Mouse (Mus musculus) MEL (cell line): ENCODE data around the gene Csde1. TPM values are rescaled to one million over a fixed set of nuclear protein-coding genes. Genes with fewer than 3 reads are reported as not detected.
A peak's percentile ranks its signal among the peaks of the same experiment; 100 is the strongest.

Source experiments
- DNase-seq: peaks from one replicate; pipeline ENCODE4 v3.0.0; 2011; ENCODE audit warnings: low read depth, low spot score
- H3K27ac ChIP-seq: 2 replicates; pipeline ENCODE4 v1.5.1; 2012; ENCODE audit warnings: low read depth, mild to moderate bottlenecking, control low read depth, low read length, moderate library complexity; ENCODE audit not compliant: control insufficient read depth
- H3K27me3 ChIP-seq, 2 experiments: fragments of 150-350 bp in 1 of 2; sonication (generic) in 1 of 2; 2 replicates each; pipeline ENCODE4 v1.6.1; 2012; ENCODE audit warnings: low read length in 2 of 2, mild to moderate bottlenecking in 2 of 2, improper control_type of control experiment in 1 of 2, moderate library complexity in 1 of 2; ENCODE audit not compliant: insufficient read depth in 2 of 2, control insufficient read depth in 1 of 2
- H3K36me3 ChIP-seq, 2 experiments: 2 replicates each; pipeline ENCODE4 v1.6.1; 2012 to 2014; ENCODE audit warnings: low read length in 2 of 2, improper control_type of control experiment in 1 of 2, inconsistent platforms in 1 of 2, mild to moderate bottlenecking in 1 of 2; ENCODE audit not compliant: insufficient read depth in 2 of 2, control insufficient read depth in 1 of 2
- H3K4me1 ChIP-seq, 2 experiments: fragments of 150-350 bp in 1 of 2; sonication (generic) in 1 of 2; 2 replicates each; pipeline ENCODE4 v1.6.1; 2012; ENCODE audit warnings: low read length in 2 of 2, improper control_type of control experiment in 1 of 2, mild to moderate bottlenecking in 1 of 2; ENCODE audit not compliant: insufficient read depth in 2 of 2, control insufficient read depth in 1 of 2
- H3K4me3 ChIP-seq, 2 experiments: fragments of 150-350 bp in 1 of 2; sonication (generic) in 1 of 2; 2 replicates each; pipeline ENCODE4 v1.5.1; 2012; ENCODE audit warnings: low read depth in 2 of 2, low read length in 2 of 2, mild to moderate bottlenecking in 2 of 2, moderate library complexity in 2 of 2, control low read depth in 1 of 2, improper control_type of control experiment in 1 of 2; ENCODE audit not compliant: control insufficient read depth in 1 of 2, insufficient read depth in 1 of 2
- H3K79me2 ChIP-seq: 2 replicates; pipeline ENCODE4 v1.6.1; 2012; ENCODE audit warnings: mild to moderate bottlenecking, low read length, moderate library complexity; ENCODE audit not compliant: control insufficient read depth, poor library complexity, insufficient read depth
- H3K9ac ChIP-seq: 2 replicates; pipeline ENCODE4 v1.6.1; 2012; ENCODE audit warnings: low read depth, mild to moderate bottlenecking, control low read depth, low read length, moderate library complexity; ENCODE audit not compliant: control insufficient read depth, poor library complexity, severe bottlenecking
- H3K9me3 ChIP-seq: fragments of 150-350 bp; sonication (generic); replicated peaks from 2 replicates; pipeline ENCODE4 v1.6.1; 2012; ENCODE audit warnings: mild to moderate bottlenecking, low read length, improper control_type of control experiment, moderate library complexity; ENCODE audit not compliant: insufficient read depth
- CHD2 ChIP-seq: IDR thresholded peaks from 2 replicates; pipeline ENCODE4 v1.6.1; 2011; ENCODE audit warnings: low read length, improper control_type of control experiment
- ELF1 ChIP-seq: IDR thresholded peaks from 2 replicates; pipeline ENCODE4 v1.6.1; 2014; ENCODE audit warnings: low read depth, mild to moderate bottlenecking, inconsistent platforms, low read length, improper control_type of control experiment, moderate library complexity
- GABPA ChIP-seq: IDR thresholded peaks from 2 replicates; pipeline ENCODE4 v1.6.1; 2012; ENCODE audit warnings: low read depth, mild to moderate bottlenecking, inconsistent platforms, low read length, improper control_type of control experiment, moderate library complexity
- HCFC1 ChIP-seq: IDR thresholded peaks from 2 replicates; pipeline ENCODE4 v1.6.1; 2012; ENCODE audit warnings: low read depth, mild to moderate bottlenecking, inconsistent platforms, low read length, improper control_type of control experiment, moderate library complexity
- JUND ChIP-seq: IDR thresholded peaks from 2 replicates; pipeline ENCODE4 v1.6.1; 2011; ENCODE audit warnings: low read depth, mild to moderate bottlenecking, improper control_type of control experiment, low read length
- MAFK ChIP-seq: IDR thresholded peaks from 2 replicates; pipeline ENCODE4 v1.6.1; 2011; ENCODE audit warnings: low read depth, mild to moderate bottlenecking, low read length, improper control_type of control experiment, borderline replicate concordance
- MXI1 ChIP-seq: IDR thresholded peaks from 2 replicates; pipeline ENCODE4 v1.6.1; 2011; ENCODE audit warnings: mild to moderate bottlenecking, low read depth, low read length, improper control_type of control experiment
- MYC ChIP-seq: IDR thresholded peaks from 2 replicates; pipeline ENCODE4 v1.6.1; 2011; ENCODE audit warnings: low read depth, mild to moderate bottlenecking, low read length, improper control_type of control experiment, moderate library complexity
- NELFE ChIP-seq: IDR thresholded peaks from 2 replicates; pipeline ENCODE4 v1.6.1; 2011; ENCODE audit warnings: low read depth, low read length, improper control_type of control experiment
- NRF1 ChIP-seq: IDR thresholded peaks from 2 replicates; pipeline ENCODE4 v1.6.1; 2014; ENCODE audit warnings: low read depth, mild to moderate bottlenecking, inconsistent platforms, low read length, improper control_type of control experiment, moderate library complexity; ENCODE audit not compliant: poor library complexity, insufficient read depth, severe bottlenecking
- POLR2AphosphoS2 ChIP-seq: IDR thresholded peaks from 2 replicates; pipeline ENCODE4 v1.6.1; 2011; ENCODE audit warnings: low read length, improper control_type of control experiment
- RAD21 ChIP-seq: IDR thresholded peaks from 2 replicates; pipeline ENCODE4 v1.6.1; 2011; ENCODE audit warnings: mild to moderate bottlenecking, low read depth, low read length, improper control_type of control experiment
- SIN3A ChIP-seq: IDR thresholded peaks from 2 replicates; pipeline ENCODE4 v1.6.1; 2012; ENCODE audit warnings: low read length, improper control_type of control experiment, inconsistent platforms
- TAL1 ChIP-seq: IDR thresholded peaks from 2 replicates; pipeline ENCODE4 v1.6.1; 2012; ENCODE audit warnings: mild to moderate bottlenecking, inconsistent platforms, low read length, moderate library complexity, mixed read lengths
- UBTF ChIP-seq: IDR thresholded peaks from 2 replicates; pipeline ENCODE4 v1.6.1; 2012; ENCODE audit warnings: low read depth, mild to moderate bottlenecking, inconsistent platforms, low read length, improper control_type of control experiment, moderate library complexity, borderline replicate concordance; ENCODE audit not compliant: insufficient read depth
- ZC3H11A ChIP-seq: IDR thresholded peaks from 2 replicates; pipeline ENCODE4 v1.6.1; 2012; ENCODE audit warnings: low read depth, mild to moderate bottlenecking, inconsistent platforms, low read length, improper control_type of control experiment
- ZNF384 ChIP-seq: IDR thresholded peaks from 2 replicates; pipeline ENCODE4 v1.6.1; 2012; ENCODE audit warnings: low read depth, mild to moderate bottlenecking, inconsistent platforms, low read length, improper control_type of control experiment
- polyA plus RNA-seq, 2 experiments: library from polyadenylated mRNA; stranded (reverse) in 1 of 2; unstranded in 1 of 2; fragments of >175 nt in 1 of 2; fragments of >200 nt in 1 of 2; gene quantifications; 2 replicates each; pipeline versions ENCODE4 v1.2.1 to v1.2.4; 2012; ENCODE audit warnings: low replicate concordance in 2 of 2, low read depth in 1 of 2; ENCODE audit not compliant: insufficient read length in 2 of 2, insufficient read depth in 1 of 2, missing spikeins in 1 of 2
- total RNA-seq: library from RNA; depleted of rRNA; stranded (reverse); fragments of 300-350 nt; gene quantifications from 2 replicates; pipeline ENCODE4 v1.2.3, GENCODE M21; 2012

The Csde1 gene
- total and polyA plus RNA-seq, 3 experiments = 142 to 202 (median 189) TPM

DNA sequence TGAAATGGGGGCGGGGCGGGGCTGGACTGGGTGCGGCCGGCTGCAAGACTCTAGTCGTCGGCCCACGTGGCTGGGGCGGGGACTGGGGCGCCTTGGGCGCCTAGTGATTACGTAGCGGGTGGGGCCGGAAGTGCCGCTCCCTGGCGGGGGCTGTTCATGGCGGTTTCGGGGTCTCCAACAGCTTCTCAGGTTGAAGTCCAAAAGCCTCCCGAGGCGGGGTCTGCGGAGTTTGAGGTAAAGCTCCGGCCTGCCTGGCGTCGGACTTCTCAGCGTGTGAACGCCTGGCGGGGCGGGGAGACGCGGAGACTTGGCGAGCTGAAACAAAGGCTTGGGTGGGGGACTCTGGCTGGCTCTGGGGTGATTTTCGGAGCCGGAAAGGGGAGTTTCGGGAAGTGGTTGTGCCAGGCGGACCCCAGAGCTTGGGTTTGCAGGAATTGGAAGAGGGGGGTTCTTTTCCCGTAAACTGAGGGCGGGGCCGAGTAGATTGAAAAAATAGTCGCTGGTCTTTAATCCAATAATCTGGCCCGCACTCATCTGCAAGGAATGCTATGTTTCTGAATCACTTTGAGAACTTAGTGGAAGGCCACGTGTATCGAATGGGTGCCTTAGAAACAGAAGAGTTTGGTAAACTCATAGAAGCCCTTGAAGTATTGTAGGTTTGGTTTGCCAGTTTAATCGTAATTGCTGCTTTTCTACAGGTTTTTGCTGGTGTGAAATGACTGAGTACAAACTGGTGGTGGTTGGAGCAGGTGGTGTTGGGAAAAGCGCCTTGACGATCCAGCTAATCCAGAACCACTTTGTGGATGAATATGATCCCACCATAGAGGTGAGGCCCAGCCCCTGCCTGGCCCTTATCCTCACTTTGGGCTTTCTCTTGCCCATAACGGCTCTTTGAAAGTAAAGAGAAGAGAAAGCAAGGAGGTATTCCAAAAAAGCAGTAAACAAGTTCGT, 38.3 kb downstream of the Csde1 start, which contains the start of gene Nras (continued):
- TF ChIP-seq HCFC1 (peak; percentile 90), SIN3A (peak; percentile 98), ELF1 (peak; percentile 90), NRF1 (no peak), MAFK (no peak)

DNA sequence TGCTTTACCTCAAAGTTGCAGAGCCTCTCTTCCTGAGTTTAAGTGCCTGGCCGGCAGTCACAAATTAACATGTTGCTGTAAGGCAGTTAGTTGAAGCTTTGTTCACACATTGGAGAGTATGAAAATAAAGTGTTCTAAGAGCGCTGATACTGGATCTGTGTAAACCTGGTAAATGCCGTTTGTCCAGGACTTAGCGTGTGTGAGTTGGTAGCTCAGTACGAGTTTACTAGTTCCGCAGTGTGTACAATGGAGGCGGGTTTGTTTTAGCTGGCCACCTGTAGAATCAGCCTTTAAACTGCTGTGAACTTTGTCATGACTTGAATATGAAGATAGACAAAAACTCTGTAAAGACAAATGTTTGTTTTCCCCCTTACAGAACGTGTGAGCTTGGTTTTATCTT, 46.7 kb downstream of the Csde1 start:
- H3K9me3 ChIP-seq = no peaks in the 10 kb centered on the region
- H3K27ac ChIP-seq = no peak overlapping the region
- no peaks in the 10 kb centered on the region for H3K4me1 ChIP-seq
- no peak for DNase-seq
- TF ChIP-seq ZNF384 (0 out of 2 replicates have a peak, but pooled peaks have one; percentile 17), TAL1 (no peak)
- peaks cover 0 to 12% of the 10 kb centered on the region in 2 experiments; a peak in 3 of 4 replicates for H3K36me3 ChIP-seq
- H3K27me3 ChIP-seq = no peaks in the 10 kb centered on the region
- no peak overlapping the region for H3K9ac ChIP-seq
- no peaks in the 10 kb centered on the region for H3K79me2 ChIP-seq
- no peak overlapping the region for H3K4me3 ChIP-seq

DNA sequence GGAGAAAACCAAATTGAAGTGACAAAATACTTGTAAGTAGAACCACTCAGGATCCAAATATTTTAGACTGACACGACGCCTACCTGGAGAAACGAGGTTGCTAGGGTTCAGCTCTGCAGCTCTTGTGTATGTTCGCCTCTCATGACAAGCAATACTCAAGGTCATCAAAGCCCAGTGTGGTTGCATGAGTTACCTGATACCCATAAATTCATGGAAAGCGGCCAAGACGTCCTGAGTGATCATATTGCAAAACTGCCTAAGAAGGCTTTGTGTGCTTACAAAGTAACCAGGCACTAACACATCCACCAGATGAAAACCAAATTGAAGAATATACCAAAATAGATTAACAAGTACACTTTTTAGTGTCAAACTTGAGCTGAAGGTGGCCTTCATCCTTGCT, 48.7 kb downstream of the Csde1 start:
- no peak for TF ChIP-seq MXI1
- no peak; the same call in 1 of the 2 replicates for TF ChIP-seq POLR2AphosphoS2
- no peak for TF ChIP-seq ZC3H11A
- TF ChIP-seq NELFE = no peak
- TF ChIP-seq JUND = no peak
- TF ChIP-seq RAD21 = no peak
- no peak for TF ChIP-seq UBTF
- no peak for TF ChIP-seq MYC
- no peak for TF ChIP-seq ELF1
- TF ChIP-seq CHD2 = no peak
- no peak for TF ChIP-seq GABPA
- TF ChIP-seq ZNF384 = no peak
- TF ChIP-seq, all 39 proteins: peak for 0
- H3K79me2 ChIP-seq = no peaks in the 10 kb centered on the region

More for the DNA sequence above, 48.7 kb downstream of the Csde1 start:
- Histone ChIP-seq H3K4me1 (no peaks in the 10 kb centered on the region), H3K9me3 (no peaks in the 10 kb centered on the region), H3K27me3 (no peaks in the 10 kb centered on the region), H3K36me3 (peaks cover 0 to 6% of the 10 kb centered on the region in 2 experiments; a peak in 3 of 4 replicates), H3K27ac (no peak overlapping the region), H3K4me3 (no peak overlapping the region), H3K9ac (no peak overlapping the region)
- no peak for DNase-seq
